Mouse (Mus musculus) cortical plate, adult 2 months (tissue): ENCODE measurements around the gene Cfl1. TPM values are rescaled to one million over a fixed set of nuclear protein-coding genes. Genes with fewer than 3 reads are reported as not detected.

Experiments used
- H3K27ac ChIP-seq: fragments of 200-500 bp; 2 replicates; pipeline ENCODE4 v1.5.1; 2012; ENCODE audit warnings: low read length, control low read depth, inconsistent platforms; ENCODE audit not compliant: insufficient read depth
- H3K4me1 ChIP-seq: fragments of 200-500 bp; 2 replicates; pipeline ENCODE4 v1.6.1; 2011; ENCODE audit warnings: low read length; ENCODE audit not compliant: control insufficient read depth, insufficient read depth
- H3K4me3 ChIP-seq: fragments of 200-500 bp; 2 replicates; pipeline ENCODE4 v1.5.1; 2011; ENCODE audit warnings: mild to moderate bottlenecking, low read length, control low read depth; ENCODE audit not compliant: insufficient read depth
- CTCF ChIP-seq: fragments of 200-500 bp; IDR thresholded peaks from 2 replicates; pipeline ENCODE4 v1.5.1; 2011; ENCODE audit warnings: mild to moderate bottlenecking, control low read depth, low read length; ENCODE audit not compliant: insufficient read depth; ENCODE audit errors: extremely low read depth
- POLR2A ChIP-seq: fragments of 200-500 bp; IDR thresholded peaks from 2 replicates; pipeline ENCODE4 v1.6.1; 2011; ENCODE audit warnings: mild to moderate bottlenecking, low read length, control low read depth; ENCODE audit not compliant: insufficient read depth; ENCODE audit errors: extremely low read depth
- polyA plus RNA-seq: library from polyadenylated mRNA; depleted of rRNA; stranded (reverse); fragments of >200 nt; gene quantifications from 2 replicates; pipeline ENCODE4 v1.2.3, GENCODE M21; 2012; rRNA removed

Cfl1 gene
- polyA plus RNA-seq, result 1,356 and 1,455 TPM in 2 replicates

DNA sequence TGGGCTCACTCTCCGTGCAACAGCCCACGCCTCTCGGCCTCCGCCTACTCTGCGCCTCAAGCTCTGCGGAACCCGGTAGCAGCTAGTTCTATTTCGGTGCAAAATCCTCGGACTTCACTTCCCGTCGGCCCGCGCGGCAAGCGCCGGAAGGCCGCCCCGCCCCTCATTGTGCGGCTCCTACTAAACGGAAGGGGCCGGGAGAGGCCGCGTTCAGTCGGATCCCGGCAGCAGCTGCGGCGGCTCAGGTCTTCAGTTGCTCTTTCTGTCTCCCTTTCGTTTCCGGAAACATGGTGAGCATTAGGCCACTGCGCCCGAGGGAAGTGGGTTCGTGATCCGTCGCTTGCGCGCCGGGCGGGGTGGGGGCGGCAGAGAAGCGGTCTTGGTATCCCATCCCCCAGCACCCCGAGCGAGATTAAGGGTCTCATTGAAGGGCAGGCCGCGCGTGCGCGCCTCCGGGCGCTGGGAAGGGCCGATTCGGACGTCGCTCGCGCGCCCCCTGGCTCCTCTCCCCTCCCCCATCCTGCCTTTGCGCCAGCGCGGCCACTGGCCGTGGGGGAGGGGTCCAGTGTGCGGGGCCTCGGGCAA lies at the start of gene Cfl1:
Gene Cfl1, plus strand, starts transcription at position 143 of the 585 bp plus-strand sequence.
- Histone ChIP-seq H3K27ac (peak within 1 kb of the TSS; percentile 98), H3K4me1 (peaks cover 4% of the 10 kb centered on the region; the same call in 1 of the 2 replicates), H3K4me3 (peak within 1 kb of the TSS; percentile 71)
- peak; percentile 92 for TF ChIP-seq POLR2A
- no peak for TF ChIP-seq CTCF

DNA sequence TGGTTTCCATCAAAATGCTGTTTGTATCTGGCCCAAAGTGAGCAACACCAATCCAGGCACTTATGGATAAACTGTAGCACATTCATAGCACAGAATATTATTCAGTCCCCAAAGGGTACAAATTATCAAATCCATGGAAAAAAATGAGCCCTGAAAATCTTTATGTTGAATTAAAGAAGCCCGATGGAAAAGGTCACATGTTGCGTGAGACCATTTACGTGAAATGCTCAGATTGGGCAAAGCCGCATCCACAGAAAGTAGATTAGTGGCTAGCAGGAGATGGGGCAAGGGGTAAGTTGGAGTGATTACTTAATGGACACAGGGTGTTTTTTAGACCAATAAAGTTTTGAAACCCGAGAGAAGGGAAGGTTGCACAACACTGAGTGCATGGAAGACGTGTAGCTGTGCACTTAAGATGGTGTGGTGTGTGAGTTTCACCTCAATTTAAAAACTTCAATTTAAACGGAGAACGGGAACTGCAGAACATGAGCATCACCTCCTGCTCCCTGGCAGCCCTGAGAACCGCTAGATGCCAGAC lies 45.8 kb upstream of the Cfl1 start:
- TF ChIP-seq CTCF (no peak), POLR2A (no peak)
- H3K27ac ChIP-seq, result no peak overlapping the region
- no peak overlapping the region for H3K4me3 ChIP-seq
- H3K4me1 ChIP-seq, result no peaks in the 10 kb centered on the region; the same call in 1 of the 2 replicates

DNA sequence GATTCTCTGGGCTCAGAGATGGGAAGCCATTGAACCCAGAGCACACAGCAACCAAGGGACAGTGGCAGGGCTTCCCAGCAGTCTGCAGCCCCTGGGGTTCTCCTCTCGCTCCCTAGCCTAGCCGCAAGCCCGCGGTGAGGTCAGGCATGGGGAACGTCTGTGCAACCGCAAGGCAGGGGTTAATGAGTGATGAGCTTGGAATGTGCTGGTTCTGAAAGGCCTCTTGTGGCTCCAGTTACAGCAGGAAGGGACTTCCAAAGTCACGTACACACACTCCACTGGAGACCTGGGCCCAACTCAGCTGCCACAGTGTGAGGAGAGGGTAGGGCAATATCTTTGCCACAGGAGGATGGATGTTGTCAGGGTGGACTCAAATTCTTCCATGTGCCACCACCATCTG lies 45.3 kb upstream of the Cfl1 start:
- Histone ChIP-seq H3K4me3 (no peak overlapping the region), H3K4me1 (no peaks in the 10 kb centered on the region; the same call in 1 of the 2 replicates), H3K27ac (no peak overlapping the region)
- TF ChIP-seq CTCF, result no peak
- TF ChIP-seq POLR2A, result no peak

DNA sequence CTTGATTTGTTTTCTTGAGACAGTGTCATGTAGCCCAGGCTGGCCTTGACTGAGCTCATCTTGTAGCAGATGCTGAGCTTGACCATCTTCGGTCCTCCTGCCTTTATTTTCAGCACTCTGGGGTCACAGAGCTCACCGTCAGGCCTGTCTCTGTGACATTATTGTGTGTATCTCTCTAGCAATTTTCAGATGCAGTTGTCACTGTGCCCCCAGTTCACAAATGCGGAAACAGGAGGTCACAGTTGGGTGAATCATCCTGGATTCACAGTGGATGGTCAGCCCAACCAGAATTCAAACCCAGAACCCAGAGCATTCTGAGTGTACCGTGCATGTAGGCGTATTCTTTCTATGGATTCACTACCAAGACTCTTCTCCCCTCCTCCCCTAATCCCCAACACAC lies 44.5 kb upstream of the Cfl1 start:
- H3K4me1 ChIP-seq, result no peaks in the 10 kb centered on the region; the same call in 1 of the 2 replicates
- no peak for TF ChIP-seq CTCF
- no peak for TF ChIP-seq POLR2A
- H3K4me3 ChIP-seq, result no peak overlapping the region
- no peak overlapping the region for H3K27ac ChIP-seq

DNA sequence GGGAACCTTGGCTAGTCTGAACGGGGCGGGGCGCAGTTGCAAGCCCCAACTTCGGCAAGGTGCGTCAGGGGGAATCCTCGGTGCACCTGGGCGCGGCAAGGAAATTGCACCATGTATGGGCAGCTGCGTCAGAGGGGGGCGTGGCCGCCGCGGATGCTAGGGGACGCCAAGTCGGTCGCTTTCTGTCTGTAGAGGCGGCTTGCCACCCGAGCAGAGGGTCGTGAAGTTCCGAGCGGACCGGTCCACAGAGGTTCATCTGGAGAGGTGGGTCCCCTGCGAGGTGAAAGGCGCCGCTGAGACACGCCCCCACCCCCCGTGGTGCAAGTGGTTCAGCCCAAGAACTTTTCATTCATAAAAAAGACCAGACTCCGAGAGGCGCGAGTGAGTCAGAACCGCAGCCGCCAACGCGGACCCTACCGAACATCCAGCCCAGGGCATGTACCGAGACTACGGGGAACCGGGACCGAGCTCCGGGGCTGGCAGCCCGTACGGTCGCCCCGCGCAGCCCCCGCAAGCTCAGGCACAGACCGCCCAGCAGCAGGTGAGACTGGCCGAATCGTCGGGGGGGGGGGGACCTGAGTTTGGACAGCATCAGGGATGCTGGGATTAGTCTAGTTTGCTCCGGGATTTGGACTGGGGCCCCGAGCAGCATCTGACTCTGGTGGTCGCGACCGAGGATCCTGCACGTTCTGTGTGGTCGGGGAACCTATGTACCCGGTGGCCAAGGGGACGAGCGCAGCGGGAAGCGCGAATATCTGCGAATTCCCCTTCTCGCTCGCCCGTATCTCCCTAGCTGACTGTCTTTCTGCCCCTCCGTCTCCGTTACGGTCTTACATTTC lies 42.5 kb upstream of the Cfl1 start, which contains the start of gene Fosl1:
Gene Fosl1, plus strand, starts transcription at position 33 of the 839 bp plus-strand sequence.
- no peaks in the 10 kb centered on the region; the same call in 1 of the 2 replicates for H3K4me1 ChIP-seq
- peak within 1 kb of the TSS; percentile 61 for H3K4me3 ChIP-seq
- TF ChIP-seq CTCF, result no peak
- no peak for TF ChIP-seq POLR2A
- H3K27ac ChIP-seq, result no peak within 1 kb of the TSS

GRCm38 (mm10) chr19:5448354-5449150 lies 41.7 kb upstream of the Cfl1 start:
- no peaks in the 10 kb centered on the region; the same call in 1 of the 2 replicates for H3K4me1 ChIP-seq
- TF ChIP-seq POLR2A (no peak), CTCF (no peak)
- H3K27ac ChIP-seq, result no peak overlapping the region
- peak overlapping the region; percentile 61; the same call in 1 of the 2 replicates for H3K4me3 ChIP-seq

GRCm38 (mm10) chr19:5449673-5450072 lies 40.6 kb upstream of the Cfl1 start:
- no peak for TF ChIP-seq POLR2A
- no peak for TF ChIP-seq CTCF
- peaks cover 2% of the 10 kb centered on the region; the same call in 1 of the 2 replicates for H3K4me1 ChIP-seq
- no peak overlapping the region for H3K4me3 ChIP-seq
- H3K27ac ChIP-seq, result no peak overlapping the region

DNA sequence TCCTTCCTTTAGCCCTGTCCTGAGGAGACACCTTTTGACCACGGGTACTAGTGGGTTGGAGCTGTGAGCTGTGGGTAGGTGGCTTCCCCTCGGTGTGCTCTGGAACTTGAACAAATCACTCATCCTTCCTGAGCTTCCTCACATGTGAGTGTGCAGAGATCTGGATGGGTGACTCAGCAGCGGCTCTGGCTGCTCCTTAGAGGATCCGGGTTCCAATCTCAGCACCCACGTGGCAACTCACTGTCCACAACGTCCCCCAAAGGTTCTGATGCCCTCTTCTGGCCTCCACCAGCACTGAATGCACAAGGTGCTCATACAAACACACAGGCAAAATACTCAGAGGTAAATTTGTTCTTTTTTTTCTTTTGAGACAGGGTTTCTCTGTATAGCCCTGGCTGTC lies 38.5 kb upstream of the Cfl1 start:
- TF ChIP-seq CTCF (no peak), POLR2A (no peak)

DNA sequence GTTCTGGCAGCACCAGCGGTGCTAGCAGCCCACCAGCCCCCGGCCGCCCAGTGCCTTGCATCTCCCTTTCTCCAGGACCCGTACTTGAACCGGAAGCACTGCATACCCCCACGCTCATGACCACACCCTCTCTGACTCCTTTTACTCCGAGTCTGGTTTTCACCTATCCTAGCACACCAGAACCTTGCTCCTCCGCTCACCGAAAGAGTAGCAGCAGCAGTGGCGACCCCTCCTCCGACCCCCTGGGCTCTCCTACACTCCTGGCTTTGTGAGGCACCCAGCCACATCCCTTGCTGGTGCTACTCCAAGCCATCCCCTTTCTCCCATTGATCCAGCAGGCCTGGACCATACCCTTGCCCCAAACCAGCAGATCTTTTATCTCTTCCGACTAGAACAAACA lies 35.2 kb upstream of the Cfl1 start:
- H3K4me3 ChIP-seq, result peak overlapping the region; percentile 81
- no peak overlapping the region for H3K27ac ChIP-seq
- TF ChIP-seq CTCF (no peak), POLR2A (no peak)
- peaks cover 8% of the 10 kb centered on the region for H3K4me1 ChIP-seq

More for the DNA sequence above, 38.5 kb upstream of the Cfl1 start:
- peaks cover 2% of the 10 kb centered on the region; the same call in 1 of the 2 replicates for H3K4me1 ChIP-seq
- H3K4me3 ChIP-seq, result no peak overlapping the region
- no peak overlapping the region for H3K27ac ChIP-seq
